Mouse (Mus musculus) midbrain, embryonic 14.5 days (tissue): ENCODE data around the gene Ltbp2. TPM values are rescaled to one million over a fixed set of nuclear protein-coding genes. Genes with fewer than 3 reads are reported as not detected.

Source experiments
- ATAC-seq: fragments of 200-750 bp; cut with Nextera tagmentation; 2 replicates; pipeline ENCODE4 v1.8.0; 2017; ENCODE audit warnings: moderate number of reproducible peaks, moderate library complexity; ENCODE audit not compliant: low FRiP score, low TSS enrichment
- DNase-seq: peaks from one replicate; pipeline ENCODE4 v3.0.0-alpha.2; 2015
- H3K27ac ChIP-seq: fragments of 300-500 bp; sonication (generic); replicated peaks from 2 replicates; pipeline ENCODE4 v1.5.1; 2014; ENCODE audit warnings: mild to moderate bottlenecking, low read depth, low read length, moderate library complexity
- H3K27me3 ChIP-seq: fragments of 300-500 bp; sonication (generic); 2 replicates; pipeline ENCODE4 v1.6.1; 2014; ENCODE audit warnings: low read length, control low read depth, mixed read lengths; ENCODE audit not compliant: control insufficient read depth, insufficient read depth
- H3K36me3 ChIP-seq: fragments of 300-500 bp; sonication (generic); 2 replicates; pipeline ENCODE4 v1.6.1; 2014; ENCODE audit warnings: low read length, control low read depth; ENCODE audit not compliant: control insufficient read depth, insufficient read depth
- H3K4me1 ChIP-seq: fragments of 300-500 bp; sonication (generic); 2 replicates; pipeline ENCODE4 v1.6.1; 2014; ENCODE audit warnings: mild to moderate bottlenecking, antibody characterized with exemption, low read length, control low read depth; ENCODE audit not compliant: control insufficient read depth, insufficient read depth
- H3K4me2 ChIP-seq: fragments of 300-500 bp; sonication (generic); 2 replicates; pipeline ENCODE4 v1.6.1; 2014; ENCODE audit warnings: mild to moderate bottlenecking, low read length, moderate library complexity
- H3K4me3 ChIP-seq: fragments of 300-500 bp; sonication (generic); replicated peaks from 2 replicates; pipeline ENCODE4 v1.5.1; 2014; ENCODE audit warnings: low read depth, low read length
- H3K9ac ChIP-seq: fragments of 300-500 bp; sonication (generic); replicated peaks from 2 replicates; pipeline ENCODE4 v1.6.1; 2014; ENCODE audit warnings: mild to moderate bottlenecking, low read length, moderate library complexity
- H3K9me3 ChIP-seq: fragments of 300-500 bp; sonication (generic); 2 replicates; pipeline ENCODE4 v1.6.1; 2016; ENCODE audit warnings: low read length, control low read depth, mixed read lengths; ENCODE audit not compliant: control insufficient read depth
- WGBS: fragments of 180-500 bp; shearing (Covaris S2); extraction: QIAGEN DNeasy Blood & Tissue Kit; methylation state at CpG from one replicate; pipeline ENCODE4 v1.1.7; 2014; 5-methylcytosine and 5-hydroxymethylcytosine counted together
- polyA plus RNA-seq: library from polyadenylated mRNA; unstranded; fragments of >200 nt; fragmentation: Nextera tagmentation; extraction: Ambion mirVana; gene quantifications from 2 replicates; pipeline ENCODE4 v1.2.1, GENCODE M21; 2014

The Ltbp2 gene
- polyA plus RNA-seq = 0.13 TPM in 1 of 2 replicates, not detected in the other

GRCm38 (mm10) chr12:84876481-84877121 is at the start of gene Ltbp2:
Gene Ltbp2, minus strand, starts transcription at chr12:84876532.
- H3K4me3 ChIP-seq = peak within 1 kb of the TSS; percentile 21
- H3K27ac ChIP-seq = no peak within 1 kb of the TSS
- H3K9me3 ChIP-seq = no peaks in the 10 kb centered on the region
- peak within 1 kb of the TSS; percentile 43 for H3K4me2 ChIP-seq
- no peak within 1 kb of the TSS for H3K9ac ChIP-seq
- ATAC-seq (no peak), DNase-seq (peak; percentile 62)
- 0 out of 2 replicates have a peak, but pooled peaks cover 3% of the 10 kb centered on the region for H3K4me1 ChIP-seq
- 1% methylated on average over 34 of the region's 34 CpGs for WGBS
- peaks cover 43% of the 10 kb centered on the region for H3K27me3 ChIP-seq
- H3K36me3 ChIP-seq = no peaks in the 10 kb centered on the region

GRCm38 (mm10) chr12:84924324-84924723 is 48.0 kb upstream of the Ltbp2 start:
- WGBS = 94% methylated on average over 5 of the region's 5 CpGs
- H3K4me2 ChIP-seq = no peak overlapping the region
- H3K4me3 ChIP-seq = no peak overlapping the region
- DNase-seq (no peak), ATAC-seq (no peak)
- H3K4me1 ChIP-seq = no peaks in the 10 kb centered on the region
- no peaks in the 10 kb centered on the region for H3K27me3 ChIP-seq
- H3K36me3 ChIP-seq = peaks cover 84% of the 10 kb centered on the region
- H3K9ac ChIP-seq = no peak overlapping the region
- H3K9me3 ChIP-seq = no peaks in the 10 kb centered on the region
- H3K27ac ChIP-seq = no peak overlapping the region

- no peak for DNase-seq
- Histone ChIP-seq H3K4me2 (no peak overlapping the region), H3K9me3 (no peaks in the 10 kb centered on the region), H3K27ac (no peak overlapping the region), H3K4me1 (no peaks in the 10 kb centered on the region), H3K36me3 (peaks cover 90% of the 10 kb centered on the region), H3K9ac (no peak overlapping the region), H3K27me3 (no peaks in the 10 kb centered on the region), H3K4me3 (no peak overlapping the region)
- ATAC-seq = no peak
- 87% methylated on average over 8 of the region's 8 CpGs for WGBS
Measured at GRCm38 (mm10) chr12:84921881-84922419, 45.6 kb upstream of the Ltbp2 start.

- 93% methylated on average over 6 of the region's 6 CpGs for WGBS
- DNase-seq = no peak
- no peak overlapping the region for H3K4me3 ChIP-seq
Measured at GRCm38 (mm10) chr12:84918809-84919208, 42.5 kb upstream of the Ltbp2 start.

GRCm38 (mm10) chr12:84917799-84918198 is 41.5 kb upstream of the Ltbp2 start:
- Histone ChIP-seq H3K9me3 (no peaks in the 10 kb centered on the region), H3K4me2 (no peak overlapping the region), H3K27me3 (no peaks in the 10 kb centered on the region), H3K36me3 (peaks cover 65% of the 10 kb centered on the region), H3K27ac (no peak overlapping the region), H3K9ac (no peak overlapping the region), H3K4me1 (no peaks in the 10 kb centered on the region), H3K4me3 (no peak overlapping the region)
- no peak for ATAC-seq
- no peak for DNase-seq
- WGBS = 79% methylated on average over 3 of the region's 3 CpGs

More at GRCm38 (mm10) chr12:84918809-84919208, 42.5 kb upstream of the Ltbp2 start:
- Histone ChIP-seq H3K9me3 (no peaks in the 10 kb centered on the region), H3K27ac (no peak overlapping the region), H3K9ac (no peak overlapping the region), H3K27me3 (no peaks in the 10 kb centered on the region), H3K4me1 (no peaks in the 10 kb centered on the region), H3K4me2 (no peak overlapping the region), H3K36me3 (peaks cover 70% of the 10 kb centered on the region)
- no peak for ATAC-seq

- no peak for ATAC-seq
- H3K4me2 ChIP-seq = no peak overlapping the region
- H3K36me3 ChIP-seq = peaks cover 40% of the 10 kb centered on the region
- H3K4me1 ChIP-seq = no peaks in the 10 kb centered on the region
- H3K9me3 ChIP-seq = no peaks in the 10 kb centered on the region
- H3K27me3 ChIP-seq = no peaks in the 10 kb centered on the region
- no peak overlapping the region for H3K9ac ChIP-seq
- no peak overlapping the region for H3K4me3 ChIP-seq
- no peak for DNase-seq
- no peak overlapping the region for H3K27ac ChIP-seq
- WGBS = 96% methylated on average over 5 of the region's 5 CpGs
Measured at GRCm38 (mm10) chr12:84914959-84915358, 38.6 kb upstream of the Ltbp2 start.

GRCm38 (mm10) chr12:84912652-84913104 is 36.3 kb upstream of the Ltbp2 start:
- WGBS = 87% methylated on average over 4 of the region's 4 CpGs
- no peaks in the 10 kb centered on the region for H3K9me3 ChIP-seq
- peak; percentile 33 for DNase-seq
- no peak overlapping the region for H3K27ac ChIP-seq
- no peak overlapping the region for H3K9ac ChIP-seq
- H3K4me2 ChIP-seq = no peak overlapping the region
- H3K4me1 ChIP-seq = no peaks in the 10 kb centered on the region
- peaks cover 17% of the 10 kb centered on the region for H3K36me3 ChIP-seq
- no peak overlapping the region for H3K4me3 ChIP-seq
- no peak for ATAC-seq
- H3K27me3 ChIP-seq = no peaks in the 10 kb centered on the region

- no peaks in the 10 kb centered on the region for H3K4me1 ChIP-seq
- no peak overlapping the region for H3K9ac ChIP-seq
- no peaks in the 10 kb centered on the region for H3K27me3 ChIP-seq
- H3K4me2 ChIP-seq = no peak overlapping the region
- DNase-seq = no peak
- H3K9me3 ChIP-seq = no peaks in the 10 kb centered on the region
- ATAC-seq = no peak
- 79% methylated on average over 2 of the region's 2 CpGs for WGBS
- no peak overlapping the region for H3K4me3 ChIP-seq
- H3K27ac ChIP-seq = no peak overlapping the region
- peaks cover 7% of the 10 kb centered on the region for H3K36me3 ChIP-seq
Measured at GRCm38 (mm10) chr12:84911640-84912039, 35.3 kb upstream of the Ltbp2 start.

GRCm38 (mm10) chr12:84910066-84910465 is 33.7 kb upstream of the Ltbp2 start:
- ATAC-seq (no peak), DNase-seq (no peak)
- Histone ChIP-seq H3K4me2 (no peak overlapping the region), H3K27ac (no peak overlapping the region), H3K36me3 (no peaks in the 10 kb centered on the region), H3K4me3 (no peak overlapping the region), H3K9ac (no peak overlapping the region), H3K4me1 (no peaks in the 10 kb centered on the region), H3K27me3 (no peaks in the 10 kb centered on the region), H3K9me3 (no peaks in the 10 kb centered on the region)
- 90% methylated on average over 4 of the region's 4 CpGs for WGBS
